Mouse (Mus musculus) limb, embryonic 10.5 days (tissue): Measurements from ENCODE around the gene Vps25. TPM values are rescaled to one million over a fixed set of nuclear protein-coding genes. Genes with fewer than 3 reads are reported as not detected.
A peak's percentile ranks its signal among the peaks of the same experiment; 100 is the strongest.

Experiments
- DNase-seq: peaks from one replicate; pipeline ENCODE4 v3.0.0-alpha.2; 2017; ENCODE audit warnings: low spot score
- H3K27ac ChIP-seq: fragments of 300-500 bp; sonication (generic); 2 replicates; pipeline ENCODE4 v1.5.1; 2016; ENCODE audit warnings: mild to moderate bottlenecking
- H3K27me3 ChIP-seq: fragments of 300-500 bp; sonication (generic); 2 replicates; pipeline ENCODE4 v1.6.1; 2016; ENCODE audit warnings: low read depth, mild to moderate bottlenecking; ENCODE audit not compliant: poor library complexity, severe bottlenecking
- H3K36me3 ChIP-seq: fragments of 300-500 bp; sonication (generic); 2 replicates; pipeline ENCODE4 v1.6.1; 2016; ENCODE audit warnings: mild to moderate bottlenecking, moderate library complexity
- H3K4me1 ChIP-seq: fragments of 300-500 bp; sonication (generic); 2 replicates; pipeline ENCODE4 v1.6.1; 2016
- H3K4me3 ChIP-seq: fragments of 300-500 bp; sonication (generic); 2 replicates; pipeline ENCODE4 v1.5.1; 2016; ENCODE audit warnings: mild to moderate bottlenecking, moderate library complexity
- H3K9me3 ChIP-seq: fragments of 300-500 bp; sonication (generic); replicated peaks from 2 replicates; pipeline ENCODE4 v1.6.1; 2016; ENCODE audit warnings: mild to moderate bottlenecking
- WGBS: fragments of 180-500 bp; shearing (Covaris S2); methylation state at CpG from one replicate; pipeline ENCODE4 v1.1.7; 2016; 5-methylcytosine and 5-hydroxymethylcytosine counted together
- polyA plus RNA-seq: library from polyadenylated mRNA; unstranded; fragments of >200 nt; fragmentation: Nextera tagmentation; extraction: Ambion mirVana; gene quantifications from 2 replicates; pipeline ENCODE4 v1.2.1, GENCODE M21; 2016

Vps25 gene
- polyA plus RNA-seq = 118 and 127 TPM in 2 replicates

DNA sequence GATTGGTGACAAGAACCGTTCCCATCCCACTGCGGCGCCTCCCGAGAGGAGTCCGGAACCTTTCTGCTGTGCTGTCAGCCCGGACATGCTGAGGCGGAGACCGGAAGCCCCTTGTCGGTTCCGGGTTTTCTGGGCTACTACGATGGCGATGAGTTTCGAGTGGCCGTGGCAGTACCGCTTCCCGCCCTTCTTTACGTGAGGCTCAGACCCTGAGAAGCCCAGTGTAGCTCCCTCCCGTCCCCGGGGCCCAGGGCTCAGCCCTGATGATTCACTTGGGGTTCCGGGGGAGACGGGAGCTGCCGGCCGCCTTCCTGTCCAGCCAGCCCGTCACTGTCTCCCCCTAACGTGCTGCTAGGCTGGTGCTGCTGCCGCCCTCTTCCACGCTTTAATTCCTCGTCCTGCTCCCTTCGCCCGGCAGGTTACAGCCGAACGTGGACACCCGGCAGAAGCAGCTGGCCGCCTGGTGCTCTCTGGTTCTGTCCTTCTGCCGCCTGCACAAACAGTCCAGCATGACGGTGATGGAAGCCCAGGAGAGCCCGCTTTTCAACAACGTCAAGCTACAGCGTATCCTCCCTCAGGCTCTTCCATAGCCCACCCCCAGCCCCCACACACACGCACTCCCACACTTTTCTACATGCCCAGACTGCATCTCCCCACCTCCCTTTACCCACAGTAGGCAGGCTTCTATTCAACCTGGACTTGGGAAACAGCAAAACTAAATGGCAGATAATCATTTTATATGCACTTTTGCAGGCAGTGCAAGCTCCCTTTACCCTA lies at the start of gene Vps25:
Gene Vps25, plus strand, starts transcription at position 95 of the 777 bp plus-strand sequence.
- peak; percentile 91 for DNase-seq
- peaks cover 28% of the 10 kb centered on the region for H3K4me1 ChIP-seq
- no peaks in the 10 kb centered on the region for H3K27me3 ChIP-seq
- under 1% methylated on average over 40 of the region's 40 CpGs for WGBS
- H3K36me3 ChIP-seq = peaks cover 28% of the 10 kb centered on the region
- peak within 1 kb of the TSS; percentile 95 for H3K4me3 ChIP-seq
- H3K9me3 ChIP-seq = no peaks in the 10 kb centered on the region
- peak within 1 kb of the TSS; percentile 94 for H3K27ac ChIP-seq

DNA sequence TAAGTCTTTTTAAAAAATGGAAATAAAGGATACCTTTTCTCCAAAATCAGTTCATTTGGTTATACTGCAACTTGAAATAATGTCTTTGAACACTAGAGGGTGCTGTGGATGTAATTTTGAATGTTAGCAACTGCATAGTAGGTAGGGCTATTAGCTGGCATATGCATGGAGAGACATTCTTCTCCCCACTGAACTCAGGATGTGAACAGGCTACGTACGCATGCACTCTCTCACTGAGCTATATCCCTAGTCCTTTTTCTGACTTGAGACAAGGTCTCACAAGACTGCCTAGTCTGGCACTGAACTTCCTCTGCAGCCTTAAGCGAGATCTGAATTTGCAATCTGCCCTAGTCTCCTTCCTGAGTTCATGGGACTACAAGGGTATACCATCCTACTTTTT lies 41.5 kb upstream of the Vps25 start:
- Histone ChIP-seq H3K4me1 (no peaks in the 10 kb centered on the region), H3K27me3 (no peaks in the 10 kb centered on the region)

DNA sequence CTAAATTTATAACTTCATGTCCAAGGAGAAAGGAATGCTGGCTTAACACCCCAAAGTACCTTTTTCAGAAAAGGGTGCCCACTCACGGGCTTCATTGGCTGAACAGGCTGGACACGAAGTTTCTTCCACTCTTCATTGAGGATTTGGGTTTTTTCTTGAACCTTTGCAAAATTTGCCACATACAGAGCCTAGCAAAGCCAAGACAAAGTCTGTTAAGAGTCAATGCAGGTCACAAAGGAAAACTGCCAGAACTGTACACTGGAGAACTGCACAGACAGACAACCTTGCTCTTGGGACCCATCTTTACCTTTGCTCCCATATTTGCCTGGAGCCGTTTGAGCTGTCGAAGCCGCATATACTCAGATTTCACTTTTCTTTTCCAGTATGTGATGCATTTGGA lies 36.6 kb upstream of the Vps25 start:
- 93% methylated on average over 5 of the region's 5 CpGs for WGBS
- no peak for DNase-seq
- Histone ChIP-seq H3K4me1 (no peaks in the 10 kb centered on the region), H3K9me3 (no peaks in the 10 kb centered on the region), H3K4me3 (no peak overlapping the region), H3K36me3 (peaks cover 33% of the 10 kb centered on the region), H3K27me3 (no peaks in the 10 kb centered on the region), H3K27ac (no peak overlapping the region)

More for the DNA sequence above, 41.5 kb upstream of the Vps25 start:
- WGBS = 59% methylated on average over 3 of the region's 3 CpGs
- peaks cover 61% of the 10 kb centered on the region for H3K36me3 ChIP-seq
- H3K9me3 ChIP-seq = no peaks in the 10 kb centered on the region
- H3K4me3 ChIP-seq = no peak overlapping the region
- no peak overlapping the region for H3K27ac ChIP-seq
- peak; percentile 40 for DNase-seq

DNA sequence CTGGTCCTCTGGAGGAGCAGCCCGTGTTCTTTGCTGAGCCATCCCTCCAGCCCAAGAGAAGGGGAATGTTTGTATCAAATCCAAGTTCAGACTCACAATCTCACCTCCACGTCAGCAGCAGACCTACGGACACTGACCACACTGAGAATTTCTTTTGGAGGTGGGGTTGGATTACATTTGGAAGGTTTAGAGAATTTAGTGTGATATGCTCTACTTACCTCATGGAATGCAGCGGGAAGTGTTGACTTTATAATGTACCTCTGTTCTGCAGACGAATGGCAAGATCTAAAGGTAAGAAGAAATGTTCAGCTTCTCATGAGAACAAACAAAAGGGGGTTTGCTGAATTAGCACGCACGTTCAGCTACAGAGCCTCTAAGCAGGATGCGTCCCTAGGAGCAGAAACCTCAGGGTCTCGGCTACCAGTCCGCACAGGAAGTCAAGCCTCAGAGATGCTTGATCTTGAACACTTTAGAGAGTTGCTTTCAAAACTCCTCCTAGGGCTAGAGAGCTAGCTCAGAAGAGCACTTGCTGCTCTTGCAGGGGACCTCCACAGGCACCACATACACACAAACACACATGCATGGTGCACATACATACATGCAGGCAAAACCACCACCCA lies 35.0 kb upstream of the Vps25 start:
- no peak for DNase-seq
- H3K9me3 ChIP-seq = no peaks in the 10 kb centered on the region
- no peak overlapping the region for H3K4me3 ChIP-seq
- H3K4me1 ChIP-seq = no peaks in the 10 kb centered on the region
- 89% methylated on average over 10 of the region's 10 CpGs for WGBS
- no peak overlapping the region for H3K27ac ChIP-seq
- H3K27me3 ChIP-seq = no peaks in the 10 kb centered on the region
- H3K36me3 ChIP-seq = peaks cover 22% of the 10 kb centered on the region

DNA sequence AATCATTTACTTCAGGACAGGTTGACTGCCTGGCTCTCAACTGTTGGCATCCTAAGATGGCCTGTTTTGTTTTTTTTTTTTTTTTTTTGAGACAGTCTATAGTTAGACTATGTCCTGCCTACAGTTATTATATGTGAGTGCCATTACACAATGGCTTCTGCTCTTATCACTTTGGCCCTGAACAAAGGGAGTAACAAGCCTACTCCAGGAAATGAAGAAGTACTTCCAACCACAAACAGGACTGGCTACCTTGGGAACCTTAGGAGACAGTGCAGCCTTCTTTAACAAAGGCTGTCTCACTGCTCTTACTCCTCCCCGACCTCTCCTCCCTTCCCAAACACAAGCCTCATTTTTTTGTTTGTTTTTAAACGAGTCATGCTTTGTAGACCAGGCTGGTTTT lies 32.7 kb upstream of the Vps25 start:
- Histone ChIP-seq H3K9me3 (no peaks in the 10 kb centered on the region), H3K27ac (no peak overlapping the region), H3K4me1 (peaks cover 6% of the 10 kb centered on the region; the same call in 1 of the 2 replicates), H3K27me3 (no peaks in the 10 kb centered on the region; the same call in 1 of the 2 replicates), H3K36me3 (0 out of 2 replicates have a peak, but pooled peaks cover under 1% of the 10 kb centered on the region), H3K4me3 (no peak overlapping the region)
- no peak for DNase-seq
- WGBS = 62% methylated on average over 2 of the region's 2 CpGs

DNA sequence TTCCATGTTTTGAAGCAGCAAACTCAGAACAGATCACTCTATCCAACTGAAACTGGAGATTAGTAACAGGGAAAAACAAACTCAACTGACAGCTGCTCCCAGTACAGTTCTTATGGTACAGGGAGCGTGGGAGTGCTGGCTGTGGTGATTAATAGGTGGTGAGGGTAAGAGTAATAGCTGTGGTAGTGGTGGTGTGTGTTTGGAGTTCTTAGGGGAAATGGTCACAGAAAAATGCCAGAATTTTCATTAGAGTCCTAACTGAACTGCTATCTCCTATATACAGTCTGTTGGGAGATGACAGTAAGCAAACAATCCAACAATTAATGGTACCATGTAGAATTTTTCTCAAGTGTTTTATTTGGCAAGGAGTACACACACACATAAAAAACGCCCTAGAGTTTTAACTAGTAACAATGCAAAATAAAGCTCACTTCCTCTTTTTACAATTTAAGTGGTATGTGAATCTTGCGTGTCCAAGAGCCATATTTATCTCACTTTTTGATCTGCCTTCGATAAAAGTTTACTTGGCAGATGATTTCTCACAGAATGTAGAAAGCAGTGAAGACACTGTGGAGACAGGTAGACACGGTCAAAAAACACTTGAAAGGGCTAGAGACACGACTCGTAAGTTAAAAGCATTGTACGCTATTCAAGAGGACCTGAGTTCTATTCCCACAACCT lies 32.1 kb upstream of the Vps25 start:
- Histone ChIP-seq H3K27ac (no peak overlapping the region), H3K27me3 (no peaks in the 10 kb centered on the region; the same call in 1 of the 2 replicates), H3K4me1 (peaks cover 12% of the 10 kb centered on the region; the same call in 1 of the 2 replicates), H3K4me3 (no peak overlapping the region), H3K36me3 (no peaks in the 10 kb centered on the region), H3K9me3 (no peaks in the 10 kb centered on the region)
- 93% methylated on average over 8 of the region's 8 CpGs for WGBS
- DNase-seq = no peak

DNA sequence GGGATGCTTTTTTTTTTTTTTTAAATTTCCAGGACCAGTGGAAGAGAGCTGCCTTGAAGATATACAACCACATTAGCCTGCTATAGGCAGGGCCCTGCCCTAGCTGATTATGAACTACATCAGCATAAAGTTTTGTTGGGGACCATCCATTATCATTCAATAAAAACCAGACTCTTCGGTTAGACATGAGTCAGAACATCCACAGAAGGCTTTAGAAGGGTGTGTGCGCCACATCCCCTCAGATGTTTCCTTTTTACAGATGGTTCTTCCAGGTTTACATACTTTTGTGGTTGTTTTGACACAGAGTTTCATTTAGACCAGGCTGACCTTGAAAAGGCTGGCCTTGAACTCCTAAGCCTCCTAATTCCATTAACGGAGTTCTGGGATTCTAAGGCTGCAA lies 29.2 kb upstream of the Vps25 start:
- WGBS = 91% methylated on average over 3 of the region's 3 CpGs
- Histone ChIP-seq H3K4me3 (no peak overlapping the region), H3K36me3 (no peaks in the 10 kb centered on the region), H3K27ac (no peak overlapping the region), H3K9me3 (no peaks in the 10 kb centered on the region), H3K4me1 (peaks cover 16% of the 10 kb centered on the region), H3K27me3 (no peaks in the 10 kb centered on the region; the same call in 1 of the 2 replicates)
- DNase-seq = no peak

DNA sequence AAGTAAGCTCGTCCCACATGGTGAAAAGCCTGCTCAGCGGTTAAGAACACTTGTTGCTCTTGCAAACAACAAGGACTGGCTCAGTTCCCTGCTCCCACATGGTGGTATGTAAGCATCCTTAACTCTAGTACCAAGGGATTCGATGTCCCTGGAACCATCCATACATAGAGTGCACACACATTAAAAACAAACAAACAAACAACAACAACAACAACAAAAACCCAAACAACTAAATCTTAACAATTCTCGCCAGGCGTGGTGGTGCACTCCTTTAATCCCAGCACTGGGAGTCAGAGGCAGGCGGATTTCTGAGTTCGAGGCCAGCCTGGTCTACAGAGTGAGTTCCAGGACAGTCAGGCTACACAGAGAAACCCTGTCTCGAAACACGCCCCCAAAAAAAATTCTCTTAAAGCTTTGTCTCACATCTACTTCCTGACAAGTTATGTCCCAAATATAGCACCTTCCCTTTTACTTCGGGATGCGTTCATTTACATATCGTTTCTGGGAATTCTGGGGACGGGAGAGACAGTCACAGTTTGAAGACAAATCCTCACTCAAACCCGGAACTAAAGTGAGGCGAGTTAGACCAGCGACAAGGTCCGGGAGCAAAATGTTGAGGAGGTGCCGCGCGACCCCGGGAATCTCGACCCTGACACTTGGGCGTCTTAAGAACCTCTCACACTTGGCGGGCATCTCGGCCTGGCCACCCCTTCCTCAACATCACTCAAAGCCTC lies 28.0 kb upstream of the Vps25 start:
- Histone ChIP-seq H3K27me3 (no peaks in the 10 kb centered on the region; the same call in 1 of the 2 replicates), H3K4me1 (peaks cover 28% of the 10 kb centered on the region)
- 21% methylated on average over 25 of the region's 25 CpGs for WGBS

DNA sequence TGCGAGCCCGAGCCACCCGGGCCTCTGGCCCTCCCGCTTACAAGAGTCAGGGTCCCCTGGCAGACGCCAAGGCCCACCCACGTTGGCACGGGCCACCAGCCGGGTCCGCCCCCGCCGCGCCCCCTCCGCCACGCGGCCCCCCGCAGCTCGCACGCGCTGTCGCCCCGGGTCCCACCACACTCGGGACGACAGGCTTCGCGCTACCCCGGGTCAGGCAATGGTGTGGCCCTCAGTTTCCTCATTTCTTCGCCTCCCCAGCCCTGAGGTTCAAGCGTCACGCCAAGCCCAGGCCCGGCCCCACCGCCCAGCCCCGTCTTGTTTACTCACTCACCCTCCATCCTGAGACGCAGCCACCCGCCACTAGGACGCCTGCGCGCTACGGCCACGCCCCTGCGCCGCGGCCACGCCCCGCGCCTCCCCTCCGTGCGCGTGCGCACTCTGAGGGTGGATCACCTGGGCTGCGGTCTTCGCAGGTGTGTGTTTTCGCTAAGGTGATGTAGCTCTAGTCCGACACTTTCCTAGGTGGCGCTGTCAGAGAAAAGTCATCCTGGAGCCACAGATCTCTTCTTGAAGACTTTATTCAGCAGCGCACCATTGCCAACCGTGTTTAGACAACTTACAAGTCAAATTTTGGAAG lies 27.3 kb upstream of the Vps25 start, which contains the start of gene Ezh1:
Gene Ezh1, minus strand, starts transcription at position 399 of the 637 bp plus-strand sequence.
- Histone ChIP-seq H3K27ac (peak within 1 kb of the TSS; percentile 89), H3K27me3 (no peaks in the 10 kb centered on the region; the same call in 1 of the 2 replicates), H3K9me3 (no peaks in the 10 kb centered on the region), H3K4me1 (peaks cover 35% of the 10 kb centered on the region), H3K36me3 (no peaks in the 10 kb centered on the region), H3K4me3 (peak within 1 kb of the TSS; percentile 87)
- WGBS = 1% methylated on average over 56 of the region's 56 CpGs
- DNase-seq = peak; percentile 91

More for the DNA sequence above, 28.0 kb upstream of the Vps25 start:
- H3K9me3 ChIP-seq = no peaks in the 10 kb centered on the region
- DNase-seq = no peak
- no peaks in the 10 kb centered on the region for H3K36me3 ChIP-seq
- peak overlapping the region; percentile 89 for H3K27ac ChIP-seq
- H3K4me3 ChIP-seq = peak overlapping the region; percentile 87

DNA sequence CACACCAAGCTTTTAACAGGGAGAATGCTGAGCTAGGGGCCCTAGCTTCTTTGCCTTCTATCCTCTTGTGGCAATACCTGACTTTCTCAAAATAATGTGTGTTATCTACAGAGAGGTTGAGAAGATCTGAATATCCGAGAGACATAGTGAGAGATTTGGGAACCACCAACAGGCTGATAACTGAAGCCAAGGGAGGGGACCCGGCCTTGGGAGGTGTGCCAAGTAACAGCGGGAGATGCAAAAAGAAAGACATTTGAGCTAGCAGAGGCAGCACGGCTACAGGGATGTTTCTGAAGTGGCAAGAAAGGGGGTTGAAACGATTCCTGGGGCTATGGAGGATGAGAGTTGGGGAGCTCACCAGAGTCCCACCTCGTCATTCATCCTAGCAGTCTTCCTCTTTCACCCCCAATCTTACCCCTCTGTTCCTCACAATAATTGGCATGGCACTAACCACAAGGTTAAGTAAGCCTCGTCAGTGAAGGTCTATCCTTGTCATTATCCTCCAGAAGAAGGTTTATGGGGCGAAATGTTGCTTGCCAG lies 24.1 kb upstream of the Vps25 start:
- 36% methylated on average over 8 of the region's 8 CpGs for WGBS
- Histone ChIP-seq H3K36me3 (no peaks in the 10 kb centered on the region), H3K9me3 (no peaks in the 10 kb centered on the region), H3K27me3 (no peaks in the 10 kb centered on the region; the same call in 1 of the 2 replicates), H3K4me1 (peaks cover 48% of the 10 kb centered on the region), H3K27ac (peak overlapping the region; percentile 83; the same call in 1 of the 2 replicates), H3K4me3 (no peak overlapping the region)
- DNase-seq = no peak

DNA sequence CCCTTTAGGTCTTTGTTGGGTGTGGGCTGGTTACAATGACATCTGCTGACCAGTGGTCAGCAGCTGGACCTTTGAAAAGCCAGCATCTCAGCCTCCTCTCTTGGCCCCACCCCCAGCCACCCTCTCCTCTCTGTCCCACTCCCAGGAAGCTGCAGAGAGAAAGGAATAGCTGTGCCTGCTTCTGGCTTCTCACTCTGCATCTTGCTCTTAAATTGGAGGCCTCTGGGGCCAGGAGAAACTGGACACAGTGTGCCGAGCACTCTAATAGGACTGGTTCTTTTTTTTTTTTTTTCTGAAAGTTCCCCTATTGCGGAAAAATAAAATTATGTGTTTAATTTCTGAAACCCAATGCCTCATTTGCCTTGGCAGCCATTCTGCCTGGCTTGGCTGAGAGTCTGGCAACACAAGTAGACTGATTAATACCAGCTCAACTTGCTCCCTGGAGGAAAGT lies 23.4 kb upstream of the Vps25 start:
- Histone ChIP-seq H3K4me1 (peaks cover 48% of the 10 kb centered on the region), H3K4me3 (no peak overlapping the region), H3K27ac (peak overlapping the region; percentile 83), H3K9me3 (no peaks in the 10 kb centered on the region), H3K27me3 (no peaks in the 10 kb centered on the region), H3K36me3 (no peaks in the 10 kb centered on the region)
- WGBS = 23% methylated on average over 2 of the region's 2 CpGs
- DNase-seq = no peak
